In the genomic region with DNA sequence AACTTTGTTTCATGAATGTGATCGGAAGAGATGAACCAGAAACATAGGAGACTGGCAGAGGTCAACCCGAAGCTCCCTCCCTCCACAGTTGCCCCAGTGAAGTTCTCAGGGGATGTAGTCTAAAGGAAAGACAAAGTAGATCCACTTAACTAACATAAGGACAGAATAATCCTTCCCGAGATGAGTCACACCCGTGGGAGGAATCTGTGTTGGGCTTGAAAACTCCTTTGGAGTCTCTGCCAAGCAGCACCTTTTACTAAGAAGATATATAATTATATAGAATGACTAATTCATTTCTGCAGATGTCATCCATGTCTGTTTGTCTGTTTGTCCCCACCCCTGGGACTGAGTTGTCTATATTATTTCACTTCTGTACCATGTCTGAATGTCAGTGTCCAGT, we compare ENCODE assay signal across 22 mouse cellular contexts. TPM values are rescaled to one million over a fixed set of nuclear protein-coding genes. Genes with fewer than 3 reads are reported as not detected.
DNase-seq lines count a peak whose midpoint lies in the region; ATAC-seq and TF ChIP-seq lines count a peak whose summit lies in the region.
"Had no signal": no experiment of that assay in that cellular context is flagged by ENCODE, and none has a peak within 500 bp of the region (broad histone marks: within the 10 kb centered on the region; RNA-seq: fewer than 3 reads in every experiment).

No protein-coding gene starts in this region.

- no peak overlapping the region for H3K27ac ChIP-seq in hindbrain, postnatal 0 days
- H3K27ac ChIP-seq: forebrain, embryonic 12.5 days; hindbrain, embryonic 10.5 days; neural tube, embryonic 12.5 days; stomach, postnatal 0 days had no signal

- no peaks in the 10 kb centered on the region for H3K9me3 ChIP-seq in hindbrain, postnatal 0 days (ENCODE audit: low read length)
- H3K9me3 ChIP-seq: forebrain, embryonic 12.5 days; hindbrain, embryonic 10.5 days; neural tube, embryonic 12.5 days had no signal

- ATAC-seq in hindbrain, postnatal 0 days, result no peak
- ATAC-seq: lung, postnatal 0 days had no signal

- 80% methylated on average over 4 of the region's 4 CpGs for WGBS in hindbrain, postnatal 0 days

- H3K4me1 ChIP-seq in hindbrain, postnatal 0 days (ENCODE audit: insufficient read depth, low read length), result no peaks in the 10 kb centered on the region
- H3K4me1 ChIP-seq: forebrain, embryonic 12.5 days; hindbrain, embryonic 10.5 days; neural tube, embryonic 12.5 days had no signal

- H3K27me3 ChIP-seq in hindbrain, postnatal 0 days (ENCODE audit: insufficient read depth, low read length), result no peaks in the 10 kb centered on the region
- H3K27me3 ChIP-seq: forebrain, embryonic 12.5 days; neural tube, embryonic 12.5 days had no signal

- no peaks in the 10 kb centered on the region for H3K36me3 ChIP-seq in hindbrain, postnatal 0 days (ENCODE audit: insufficient read depth, low read length)
- H3K36me3 ChIP-seq: forebrain, embryonic 12.5 days; hindbrain, embryonic 10.5 days; neural tube, embryonic 12.5 days had no signal

- no peak overlapping the region for H3K4me3 ChIP-seq in hindbrain, postnatal 0 days (ENCODE audit: low read length)
- H3K4me3 ChIP-seq: forebrain, embryonic 12.5 days; hindbrain, embryonic 10.5 days; neural tube, embryonic 12.5 days had no signal

- H3K4me2 ChIP-seq in hindbrain, postnatal 0 days (ENCODE audit: low read depth, low read length), result no peak overlapping the region
- H3K4me2 ChIP-seq: forebrain, embryonic 12.5 days; midbrain, embryonic 11.5 days; neural tube, embryonic 12.5 days had no signal

- no peak overlapping the region for H3K9ac ChIP-seq in hindbrain, postnatal 0 days (replicated peaks; ENCODE audit: low read length)
- H3K9ac ChIP-seq: forebrain, embryonic 12.5 days; neural tube, embryonic 12.5 days had no signal

- DNase-seq in layer of hippocampus, adult 9-11 months, result peak; percentile 62
- DNase-seq in layer of hippocampus, adult 9-10 months (ENCODE audit: low spot score), result no peak
- peak; percentile 92 for DNase-seq in brain, adult 2 months (ENCODE audit: low read depth, low spot score)
- DNase-seq in frontal cortex, postnatal 36 days (ENCODE audit: low spot score in 2 of 2), result peak; percentile 66 to 85
- peak; percentile 22 to 29 for DNase-seq in right cerebral cortex, postnatal 10 days (ENCODE audit: low spot score in 2 of 2)
- no peak for DNase-seq in adrenal gland, postnatal 25 days
- no peak for DNase-seq in hindbrain, postnatal 0 days (ENCODE audit: low spot score)
- DNase-seq: adrenal gland, postnatal 10 days; cerebellum, adult 11 months; cerebellum, postnatal 36 days; gastrocnemius, postnatal 25 days; kidney, adult 18-20 months; kidney, postnatal 10 days; liver; thymus, postnatal 14 days had no signal

- TF ChIP-seq CTCF in hindbrain, postnatal 0 days (IDR thresholded peaks at IDR 0.05; ENCODE audit: low read depth), result no peak

RNA-seq across cellular contexts. Expression of a gene that starts 59.1 kb away (rescaled TPM):
- 17.1 and 18.6 TPM in 2 replicates for total RNA-seq in adrenal gland, postnatal 25 days (2021)
- total RNA-seq in hindbrain, postnatal 0 days (2014; rRNA removed), result 18.1 and 19.6 TPM in 2 replicates
- 17.8 and 18.8 TPM in 2 replicates for polyA plus RNA-seq in hindbrain, postnatal 0 days (2015; fragmentation: Nextera tagmentation; extraction: Ambion mirVana)
- total RNA-seq: monocyte, adult 5-6 weeks had no signal

Comparison
In these comparisons a context has a peak if more than half of its experiments do, and no peak if none do; other contexts are left out.
1. DNase-seq: peak in layer of hippocampus, adult 9-11 months (single experiment), brain, adult 2 months (single experiment), frontal cortex, postnatal 36 days (2 of 2) and right cerebral cortex, postnatal 10 days (2 of 2); none in layer of hippocampus, adult 9-10 months (single experiment), adrenal gland, postnatal 25 days (single experiment) and hindbrain, postnatal 0 days (single experiment).